Mouse (Mus musculus) embryo, embryonic 11 days (tissue): ENCODE data around the gene Steap4.
"Not testable (repeated sequence)": the region's sequence is repeated elsewhere in the genome, so short reads cannot be mapped to it uniquely, and the experiment has no call there.

ENCODE experiments used
- DNase-seq: peaks from one replicate; pipeline ENCODE4 v3.0.0-alpha.2; 2015

Gene Steap4

GRCm38 (mm10) chr5:7960176-7960575 lies at the start of gene Steap4:
Gene Steap4 (plus strand): TSS chr5:7960457.
- DNase-seq = peak; percentile 61

- peak; percentile 44 for DNase-seq
These were observed 48.3 kb upstream of the Steap4 start for GRCm38 (mm10) chr5:7911975-7912374.

GRCm38 (mm10) chr5:7917501-7918295 lies 42.6 kb upstream of the Steap4 start:
- DNase-seq = no peak

- no peak for DNase-seq
These were observed 42.0 kb upstream of the Steap4 start for GRCm38 (mm10) chr5:7918296-7918579.

GRCm38 (mm10) chr5:7919681-7920080 lies 40.6 kb upstream of the Steap4 start:
- DNase-seq = no peak

GRCm38 (mm10) chr5:7922751-7923150 lies 37.5 kb upstream of the Steap4 start:
- no peak for DNase-seq

GRCm38 (mm10) chr5:7923666-7924065 lies 36.6 kb upstream of the Steap4 start:
- no peak for DNase-seq

- peak; percentile 21 for DNase-seq
These were observed 27.7 kb upstream of the Steap4 start for GRCm38 (mm10) chr5:7932234-7933221.

- not testable (repeated sequence) for DNase-seq
These were observed 26.8 kb upstream of the Steap4 start for GRCm38 (mm10) chr5:7933495-7933894.

GRCm38 (mm10) chr5:7933933-7934675 lies 26.2 kb upstream of the Steap4 start:
- DNase-seq = no peak

GRCm38 (mm10) chr5:7954838-7955237 lies 5.4 kb upstream of the Steap4 start:
- DNase-seq = no peak

- no peak for DNase-seq
These were observed 4.8 kb upstream of the Steap4 start for GRCm38 (mm10) chr5:7955371-7955966.

GRCm38 (mm10) chr5:7958061-7958460 lies 2.2 kb upstream of the Steap4 start:
- DNase-seq = no peak

GRCm38 (mm10) chr5:7959286-7959685 lies 971 bp upstream of the Steap4 start:
- no peak for DNase-seq

- DNase-seq = no peak
These were observed 856 bp downstream of the Steap4 start for GRCm38 (mm10) chr5:7961113-7961512.

GRCm38 (mm10) chr5:7965281-7965680 lies 5.0 kb downstream of the Steap4 start:
- peak; percentile 53 for DNase-seq

- DNase-seq = no peak
These were observed 7.9 kb downstream of the Steap4 start for GRCm38 (mm10) chr5:7968152-7968551.

- DNase-seq = no peak
These were observed 12.0 kb downstream of the Steap4 start for GRCm38 (mm10) chr5:7972266-7972665.

GRCm38 (mm10) chr5:7974522-7975197 lies 14.4 kb downstream of the Steap4 start:
- no peak for DNase-seq

GRCm38 (mm10) chr5:7980586-7980985 lies 20.3 kb downstream of the Steap4 start:
- no peak for DNase-seq

GRCm38 (mm10) chr5:7987962-7988361 lies 27.7 kb downstream of the Steap4 start:
- DNase-seq = no peak

GRCm38 (mm10) chr5:7988415-7988814 lies 28.2 kb downstream of the Steap4 start:
- DNase-seq = no peak
